Mouse (Mus musculus): Measurements from ENCODE around the gene Fry.

DNA sequence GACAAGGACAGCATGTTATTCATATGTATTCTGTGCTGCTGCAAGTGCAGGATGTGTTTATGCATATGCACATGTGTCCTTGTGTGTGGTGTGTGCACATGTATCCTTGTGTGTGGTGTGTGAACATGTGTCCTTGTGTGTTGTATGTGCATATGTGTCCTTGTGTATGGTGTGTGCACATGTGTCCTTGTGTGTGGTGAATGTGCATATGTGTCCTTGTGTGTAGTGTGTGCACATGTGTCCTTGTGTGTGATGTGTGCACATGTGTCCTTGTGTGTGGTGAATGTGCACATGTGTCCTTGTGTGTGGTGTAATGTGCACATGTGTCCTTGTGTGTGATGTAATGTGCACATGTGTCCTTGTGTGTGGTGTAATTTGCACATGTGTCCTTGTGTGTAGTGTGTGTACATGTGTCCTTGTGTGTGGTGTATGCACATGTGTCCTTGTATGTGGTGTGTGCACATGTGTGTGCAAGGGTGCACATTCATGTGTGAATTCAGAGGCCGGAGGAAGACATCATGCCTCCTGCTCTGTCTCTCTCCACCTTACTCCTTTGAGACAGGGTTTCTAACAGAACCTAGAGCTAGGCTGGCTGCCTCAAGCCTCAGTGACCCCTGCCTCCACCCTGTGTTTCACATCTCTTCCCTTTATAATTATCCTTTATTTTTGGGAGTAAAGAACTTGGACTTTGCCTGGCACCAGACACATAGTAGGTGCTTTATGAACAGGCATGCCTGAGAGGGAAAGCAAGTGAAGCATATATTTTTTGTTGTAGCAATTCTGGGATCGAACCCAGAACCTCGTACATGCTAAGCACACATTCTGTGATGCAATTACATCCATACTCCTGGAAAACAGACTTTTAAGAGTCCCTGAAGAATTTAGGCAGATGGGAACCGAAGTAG is 72.3 kb downstream of the Fry start:
- TF ChIP-seq POLR2A (IDR thresholded peaks at IDR 0.05; ENCODE audit: borderline replicate concordance, low read depth, low read length) (no peak), CTCF (IDR thresholded peaks at IDR 0.05; ENCODE audit: low read depth, low read length) (no peak)

All from bone marrow macrophage, adult 2 months (primary cell).